Mouse (Mus musculus) neural tube, embryonic 12.5 days (tissue): ENCODE measurements around the gene Lrrc56. TPM values are rescaled to one million over a fixed set of nuclear protein-coding genes. Genes with fewer than 3 reads are reported as not detected.

Source experiments
- ATAC-seq: fragments of 200-750 bp; cut with Nextera tagmentation; 2 replicates; pipeline ENCODE4 v1.8.0; 2017; ENCODE audit warnings: low read depth, mild to moderate bottlenecking, moderate TSS enrichment, moderate library complexity; ENCODE audit not compliant: low FRiP score
- H3K27ac ChIP-seq: fragments of 300-500 bp; sonication (generic); 2 replicates; pipeline ENCODE4 v1.5.1; 2016
- H3K27me3 ChIP-seq: fragments of 300-500 bp; sonication (generic); replicated peaks from 2 replicates; pipeline ENCODE4 v1.6.1; 2016; ENCODE audit warnings: mild to moderate bottlenecking
- H3K36me3 ChIP-seq: fragments of 300-500 bp; sonication (generic); 2 replicates; pipeline ENCODE4 v1.6.1; 2016; ENCODE audit warnings: mild to moderate bottlenecking
- H3K4me1 ChIP-seq: fragments of 300-500 bp; sonication (generic); 2 replicates; pipeline ENCODE4 v1.6.1; 2016
- H3K4me2 ChIP-seq: fragments of 300-500 bp; sonication (generic); replicated peaks from 2 replicates; pipeline ENCODE4 v1.6.1; 2016; ENCODE audit warnings: mild to moderate bottlenecking
- H3K4me3 ChIP-seq: fragments of 300-500 bp; sonication (generic); 2 replicates; pipeline ENCODE4 v1.5.1; 2016
- H3K9ac ChIP-seq: fragments of 300-500 bp; sonication (generic); 2 replicates; pipeline ENCODE4 v1.6.1; 2016; ENCODE audit warnings: mild to moderate bottlenecking
- H3K9me3 ChIP-seq: fragments of 300-500 bp; sonication (generic); 2 replicates; pipeline ENCODE4 v1.6.1; 2016; ENCODE audit warnings: mild to moderate bottlenecking
- WGBS: fragments of 180-500 bp; shearing (Covaris S2); methylation state at CpG from one replicate; pipeline ENCODE4 v1.1.7; 2016; 5-methylcytosine and 5-hydroxymethylcytosine counted together
- polyA plus RNA-seq: library from polyadenylated mRNA; unstranded; fragments of >200 nt; fragmentation: Nextera tagmentation; extraction: Ambion mirVana; gene quantifications from 2 replicates; pipeline ENCODE4 v1.2.1, GENCODE M21; 2016

Lrrc56 gene
- polyA plus RNA-seq, 1 experiment from 2014 or later, result 11.2 TPM

DNA sequence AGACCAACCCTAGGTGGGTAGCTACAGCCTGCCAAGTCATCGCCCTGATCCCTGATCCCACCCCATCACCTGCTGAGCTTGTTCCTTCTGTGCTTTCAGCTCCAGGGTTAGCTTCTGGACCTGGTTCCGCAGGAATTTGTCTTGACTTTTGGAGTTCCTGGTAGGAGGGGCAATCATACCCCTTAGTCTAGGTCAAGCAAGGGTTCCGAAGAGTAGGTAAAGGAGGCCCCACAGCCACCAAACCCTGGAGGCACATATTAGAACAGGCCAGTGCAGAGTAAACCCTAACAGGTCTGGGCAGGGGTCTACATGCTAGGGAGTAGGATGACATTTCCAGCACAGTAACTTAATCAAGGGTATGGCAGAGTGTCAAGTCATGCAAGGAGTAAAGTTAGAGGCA is 19.2 kb downstream of the Lrrc56 start:
- Histone ChIP-seq H3K4me1 (peaks cover 32% of the 10 kb centered on the region), H3K4me2 (no peak overlapping the region), H3K36me3 (peaks cover 11% of the 10 kb centered on the region), H3K27ac (no peak overlapping the region), H3K4me3 (no peak overlapping the region), H3K27me3 (no peaks in the 10 kb centered on the region), H3K9me3 (no peaks in the 10 kb centered on the region), H3K9ac (no peak overlapping the region)
- 85% methylated on average over 3 of the region's 3 CpGs for WGBS
- no peak for ATAC-seq

DNA sequence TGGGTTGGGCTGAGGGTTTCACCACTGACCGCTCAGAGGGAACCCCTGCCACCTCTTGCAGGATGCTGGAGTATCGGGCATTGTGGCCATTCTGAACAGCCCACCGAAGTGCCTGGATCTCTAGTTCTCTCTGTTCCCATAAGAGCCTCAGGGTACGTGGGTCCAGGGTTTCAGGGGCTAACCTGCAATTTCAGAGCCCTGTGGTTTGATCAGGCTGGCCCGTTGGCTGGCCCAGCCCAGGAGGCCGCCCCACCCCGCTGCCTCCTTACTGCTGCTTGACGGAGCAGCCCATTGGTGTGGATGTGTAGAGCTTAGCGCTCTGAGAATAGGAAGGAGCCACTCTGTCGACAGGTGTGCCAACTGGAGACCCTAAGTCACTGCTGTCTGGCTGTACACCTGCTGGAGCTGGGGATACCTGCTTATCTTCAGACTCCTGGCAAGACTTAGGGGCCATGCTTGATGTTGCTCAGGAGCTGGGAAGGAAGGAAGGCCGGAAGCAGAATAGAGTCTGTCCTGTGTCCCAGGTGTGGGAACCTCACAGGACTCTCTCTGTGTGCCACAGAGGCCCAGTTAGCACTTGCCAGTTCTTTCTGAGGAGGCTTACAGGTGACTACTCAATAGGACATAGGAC is 19.8 kb downstream of the Lrrc56 start, which contains the start of gene Lmntd2:
Gene Lmntd2 (minus strand): TSS at position 476 of the 631 bp plus-strand sequence.
- no peaks in the 10 kb centered on the region for H3K27me3 ChIP-seq
- ATAC-seq, result no peak
- peak within 1 kb of the TSS; percentile 95 for H3K4me2 ChIP-seq
- no peaks in the 10 kb centered on the region for H3K9me3 ChIP-seq
- peaks cover 17% of the 10 kb centered on the region for H3K36me3 ChIP-seq
- peaks cover 32% of the 10 kb centered on the region for H3K4me1 ChIP-seq
- peak within 1 kb of the TSS; percentile 89 for H3K27ac ChIP-seq
- peak within 1 kb of the TSS; percentile 71 for H3K9ac ChIP-seq
- WGBS, result 95% methylated on average over 11 of the region's 11 CpGs
- peak within 1 kb of the TSS; percentile 76 for H3K4me3 ChIP-seq

DNA sequence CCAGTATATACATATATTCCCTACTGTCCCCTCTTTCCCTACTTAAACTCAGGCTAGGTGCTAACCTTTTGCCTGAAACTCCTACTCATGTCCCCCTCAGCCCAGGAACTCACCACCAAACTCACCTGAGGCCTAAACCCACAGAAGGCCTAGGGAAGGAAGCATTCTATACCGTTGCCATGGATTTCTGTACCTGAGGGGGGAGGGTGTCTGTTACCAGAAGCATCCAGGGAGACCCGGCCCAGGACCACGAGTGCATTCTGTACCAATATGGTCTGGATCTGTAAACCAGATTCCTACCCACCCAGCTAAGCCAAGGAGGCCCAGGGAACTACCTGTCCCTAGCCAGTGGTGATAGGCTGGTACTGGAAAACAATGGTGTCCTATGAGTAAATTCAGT is 20.4 kb downstream of the Lrrc56 start:
- Histone ChIP-seq H3K27ac (no peak overlapping the region; the same call in 1 of the 2 replicates), H3K4me1 (peaks cover 32% of the 10 kb centered on the region), H3K9ac (no peak overlapping the region), H3K4me2 (peak overlapping the region; percentile 95), H3K9me3 (no peaks in the 10 kb centered on the region), H3K27me3 (no peaks in the 10 kb centered on the region), H3K4me3 (no peak overlapping the region), H3K36me3 (peaks cover 17% of the 10 kb centered on the region)
- 72% methylated on average over 3 of the region's 3 CpGs for WGBS
- ATAC-seq, result no peak

DNA sequence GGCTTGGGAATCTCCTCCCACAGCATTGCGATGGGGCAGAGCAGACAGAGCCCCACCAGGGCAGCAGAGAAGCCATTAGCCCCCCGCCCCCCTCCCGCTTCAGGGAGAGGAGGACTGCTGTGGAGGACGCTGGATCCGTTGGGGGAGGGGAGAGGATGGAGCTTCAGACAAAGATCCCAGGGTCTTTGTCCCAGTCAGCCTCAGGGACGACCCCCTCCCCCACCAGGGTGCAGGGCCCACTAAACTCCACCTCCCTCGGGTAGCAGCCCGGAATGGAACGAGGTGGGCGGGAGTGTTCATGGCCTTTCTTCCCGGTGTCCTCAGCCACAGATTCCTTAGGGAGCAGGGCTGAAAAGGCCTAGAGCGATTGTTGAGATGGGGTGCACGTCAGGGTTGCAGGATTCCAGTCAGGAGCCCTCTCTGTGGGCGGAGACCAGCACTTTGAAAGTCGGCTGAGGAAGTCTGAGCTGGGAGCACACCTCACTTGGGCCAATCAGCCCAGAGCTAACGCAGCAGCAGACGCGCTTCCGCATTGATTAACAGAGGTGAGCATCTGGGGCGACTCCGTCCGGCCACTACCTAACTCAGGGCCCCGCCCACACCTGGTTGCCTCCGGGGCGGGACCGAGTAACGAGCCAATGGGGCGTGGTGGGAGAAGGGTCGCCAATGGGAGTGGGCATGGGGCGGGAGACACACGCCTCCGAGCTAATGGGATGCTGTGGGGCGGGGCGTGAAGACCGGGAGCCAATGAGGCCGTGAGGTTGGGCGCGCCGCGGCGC is 21.3 kb downstream of the Lrrc56 start, which contains the start of gene Rassf7:
Gene Rassf7 (plus strand): TSS at position 760 of the 779 bp plus-strand sequence.
- no peaks in the 10 kb centered on the region for H3K9me3 ChIP-seq
- peak within 1 kb of the TSS; percentile 89 for H3K27ac ChIP-seq
- peaks cover 32% of the 10 kb centered on the region for H3K4me1 ChIP-seq
- H3K9ac ChIP-seq, result peak within 1 kb of the TSS; percentile 71
- H3K36me3 ChIP-seq, result peaks cover 17% of the 10 kb centered on the region
- H3K27me3 ChIP-seq, result no peaks in the 10 kb centered on the region
- WGBS, result under 1% methylated on average over 41 of the region's 41 CpGs
- H3K4me2 ChIP-seq, result peak within 1 kb of the TSS; percentile 95
- H3K4me3 ChIP-seq, result peak within 1 kb of the TSS; percentile 76
- ATAC-seq, result peak; percentile 96

DNA sequence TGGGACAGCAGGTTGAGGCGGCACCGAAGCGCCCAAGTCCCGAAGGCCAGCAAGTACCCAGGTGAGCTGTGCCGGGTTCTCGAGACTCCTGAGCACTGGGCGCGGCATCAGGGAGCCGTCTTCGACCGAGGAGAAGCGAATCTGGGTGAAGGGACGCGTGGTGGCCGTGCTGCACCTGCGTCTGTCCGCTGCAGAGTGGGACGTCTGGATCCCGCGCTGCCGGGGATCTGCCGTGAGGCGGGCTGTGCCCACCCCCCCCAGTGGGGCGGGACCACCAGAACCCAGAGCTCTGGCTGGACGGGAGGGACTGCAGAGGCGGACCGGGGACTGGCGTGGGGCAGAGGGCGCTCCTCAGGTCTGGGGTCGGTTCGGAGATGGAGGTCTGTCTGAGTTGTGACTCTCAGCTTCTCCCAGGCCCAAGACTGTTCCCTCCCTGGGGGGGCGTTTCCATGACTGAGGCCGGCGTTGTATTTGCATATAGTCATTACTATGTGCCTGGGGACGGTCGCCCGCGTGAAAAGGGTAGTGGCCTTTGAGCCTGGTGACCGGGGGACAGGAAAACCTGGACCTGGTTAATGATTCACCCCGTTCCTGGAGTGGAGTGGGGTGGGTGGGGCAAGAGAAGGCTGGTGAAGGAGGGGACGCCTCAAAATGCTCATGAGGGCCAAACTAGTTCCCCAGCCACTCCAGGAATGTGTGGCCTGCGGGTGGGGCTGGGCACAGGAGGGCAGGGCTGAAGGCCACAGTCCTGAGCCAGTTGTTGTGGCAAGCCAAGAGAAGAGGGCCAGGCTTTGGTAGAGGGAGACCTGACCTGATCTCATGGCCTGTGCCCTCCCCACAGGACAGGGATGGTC is 22.1 kb downstream of the Lrrc56 start:
- H3K4me3 ChIP-seq, result peak overlapping the region; percentile 76
- under 1% methylated on average over 42 of the region's 42 CpGs for WGBS
- peak overlapping the region; percentile 71 for H3K9ac ChIP-seq
- H3K4me1 ChIP-seq, result peaks cover 37% of the 10 kb centered on the region
- peaks cover 17% of the 10 kb centered on the region for H3K36me3 ChIP-seq
- H3K27me3 ChIP-seq, result no peaks in the 10 kb centered on the region
- peak overlapping the region; percentile 95 for H3K4me2 ChIP-seq
- H3K9me3 ChIP-seq, result no peaks in the 10 kb centered on the region
- ATAC-seq, result peak; percentile 69
- H3K27ac ChIP-seq, result peak overlapping the region; percentile 53; the same call in 1 of the 2 replicates

DNA sequence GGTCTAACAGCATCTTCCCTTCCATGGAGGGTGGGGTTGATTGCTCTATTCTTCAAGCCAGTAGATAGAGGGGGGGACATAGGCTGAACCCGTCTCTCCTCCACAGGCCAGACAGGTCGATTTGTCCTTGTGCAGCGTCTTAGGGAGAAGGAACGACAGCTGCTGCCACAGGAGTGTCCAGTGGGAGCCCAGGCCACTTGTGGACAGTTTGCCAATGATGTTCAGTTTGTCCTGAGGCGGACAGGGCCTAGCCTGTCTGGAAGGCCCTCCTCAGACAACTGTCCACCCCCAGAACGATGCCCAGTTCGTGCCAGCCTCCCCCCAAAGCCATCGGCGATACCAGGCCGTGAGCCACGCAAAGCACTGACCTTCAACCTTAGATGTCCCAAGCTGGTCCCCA is 22.9 kb downstream of the Lrrc56 start:
- WGBS, result 93% methylated on average over 11 of the region's 11 CpGs
- H3K9ac ChIP-seq, result peak overlapping the region; percentile 71; the same call in 1 of the 2 replicates

DNA sequence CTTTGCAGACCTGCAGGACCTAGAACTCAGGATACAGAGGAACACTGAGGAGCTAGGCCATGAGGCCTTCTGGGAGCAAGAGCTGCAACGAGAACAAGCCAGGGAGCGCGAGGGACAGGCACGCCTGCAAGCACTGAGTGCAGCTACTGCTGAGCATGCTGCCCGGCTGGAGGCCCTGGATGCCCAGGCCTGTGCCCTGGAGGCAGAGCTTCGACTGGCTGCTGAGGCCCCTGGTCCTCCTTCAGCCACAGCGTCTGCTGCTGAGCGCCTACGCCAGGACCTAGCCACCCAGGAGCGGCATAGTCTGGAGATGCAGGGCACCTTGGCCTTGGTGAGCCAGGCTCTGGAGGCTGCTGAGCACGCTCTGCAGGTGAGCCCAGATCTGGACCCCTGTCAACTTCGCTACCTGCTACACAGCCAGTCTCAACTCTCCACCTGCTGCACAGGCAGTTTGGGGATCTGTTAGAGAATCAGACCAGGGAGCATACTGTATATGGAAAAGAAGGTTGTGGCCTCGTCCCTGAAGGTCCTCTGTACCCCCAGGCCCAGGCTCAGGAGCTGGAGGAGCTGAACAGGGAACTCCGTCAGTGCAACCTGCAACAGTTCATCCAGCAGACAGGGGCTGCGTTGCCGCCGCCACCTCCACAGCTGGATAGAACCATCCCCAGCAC is 23.5 kb downstream of the Lrrc56 start:
- Histone ChIP-seq H3K36me3 (peaks cover 17% of the 10 kb centered on the region), H3K27ac (no peak overlapping the region), H3K4me3 (no peak overlapping the region), H3K27me3 (no peaks in the 10 kb centered on the region), H3K4me2 (peak overlapping the region; percentile 95), H3K4me1 (peaks cover 47% of the 10 kb centered on the region), H3K9ac (no peak overlapping the region; the same call in 1 of the 2 replicates), H3K9me3 (no peaks in the 10 kb centered on the region)
- 93% methylated on average over 17 of the region's 17 CpGs for WGBS
- no peak for ATAC-seq

More for the DNA sequence above, 22.9 kb downstream of the Lrrc56 start:
- H3K4me1 ChIP-seq, result peaks cover 41% of the 10 kb centered on the region
- no peaks in the 10 kb centered on the region for H3K27me3 ChIP-seq
- peaks cover 17% of the 10 kb centered on the region for H3K36me3 ChIP-seq
- no peaks in the 10 kb centered on the region for H3K9me3 ChIP-seq
- no peak overlapping the region for H3K27ac ChIP-seq
- H3K4me3 ChIP-seq, result no peak overlapping the region; the same call in 1 of the 2 replicates
- no peak for ATAC-seq
- peak overlapping the region; percentile 95 for H3K4me2 ChIP-seq

DNA sequence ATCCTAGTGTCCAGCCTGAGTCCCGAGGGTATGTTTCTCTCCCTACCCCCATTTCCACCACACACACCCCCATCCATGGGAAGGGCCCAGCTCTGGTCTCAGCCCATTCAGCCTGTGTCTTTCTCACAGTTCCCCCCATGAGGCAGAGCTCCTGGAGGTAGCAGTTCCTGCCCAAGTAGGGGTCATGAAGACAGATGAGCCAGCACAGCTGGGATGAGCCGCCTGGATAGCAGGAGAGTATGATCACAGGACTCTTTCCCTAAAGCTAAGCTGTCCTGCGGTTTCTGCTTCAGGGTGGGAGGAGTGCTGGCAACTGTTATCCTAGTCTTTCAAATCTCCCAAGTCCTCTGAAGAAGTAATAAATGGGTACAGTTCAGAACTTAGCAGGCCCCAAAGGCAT is 24.2 kb downstream of the Lrrc56 start:
- H3K4me1 ChIP-seq, result peaks cover 47% of the 10 kb centered on the region
- no peak overlapping the region for H3K9ac ChIP-seq

DNA sequence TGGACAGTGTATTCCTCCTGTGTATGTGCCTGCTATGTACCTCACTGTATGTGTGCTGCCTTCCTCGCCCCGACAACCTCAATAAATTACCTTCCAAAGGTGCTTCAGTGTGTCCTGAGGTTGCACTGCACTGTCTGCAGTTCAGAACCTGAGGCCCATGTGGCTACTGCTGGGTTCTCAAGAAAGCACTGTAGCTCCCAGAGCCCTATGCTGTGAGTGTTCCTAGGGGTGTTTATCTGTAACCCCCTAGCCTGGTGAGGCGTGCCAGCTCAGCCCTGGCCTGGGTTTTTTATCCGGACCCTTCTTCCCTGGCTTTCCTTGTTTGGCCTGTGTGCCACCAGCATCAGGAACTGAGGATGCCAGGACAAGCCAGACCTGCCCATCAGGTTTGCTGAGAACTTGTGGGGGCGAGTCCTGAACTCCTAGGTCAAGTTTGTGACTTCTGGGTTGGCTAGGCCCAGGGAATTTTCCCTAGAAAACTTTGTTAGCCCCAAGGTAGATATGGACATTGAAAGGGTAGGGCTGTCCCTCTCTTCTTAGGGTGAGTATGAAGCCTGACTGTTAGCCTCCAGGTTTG is 24.7 kb downstream of the Lrrc56 start:
- no peak for ATAC-seq
- Histone ChIP-seq H3K9me3 (no peaks in the 10 kb centered on the region), H3K4me1 (peaks cover 47% of the 10 kb centered on the region), H3K27ac (no peak overlapping the region), H3K27me3 (no peaks in the 10 kb centered on the region), H3K36me3 (peaks cover 17% of the 10 kb centered on the region), H3K4me2 (no peak overlapping the region), H3K4me3 (no peak overlapping the region), H3K9ac (no peak overlapping the region)
- 87% methylated on average over 5 of the region's 5 CpGs for whole genome bisulfite sequencing

More for the DNA sequence above, 24.2 kb downstream of the Lrrc56 start:
- no peaks in the 10 kb centered on the region for H3K9me3 ChIP-seq
- H3K27ac ChIP-seq, result no peak overlapping the region
- 90% methylated on average over 3 of the region's 3 CpGs for WGBS
- H3K4me2 ChIP-seq, result no peak overlapping the region
- peaks cover 17% of the 10 kb centered on the region for H3K36me3 ChIP-seq
- no peak for ATAC-seq
- H3K27me3 ChIP-seq, result no peaks in the 10 kb centered on the region
- no peak overlapping the region for H3K4me3 ChIP-seq

DNA sequence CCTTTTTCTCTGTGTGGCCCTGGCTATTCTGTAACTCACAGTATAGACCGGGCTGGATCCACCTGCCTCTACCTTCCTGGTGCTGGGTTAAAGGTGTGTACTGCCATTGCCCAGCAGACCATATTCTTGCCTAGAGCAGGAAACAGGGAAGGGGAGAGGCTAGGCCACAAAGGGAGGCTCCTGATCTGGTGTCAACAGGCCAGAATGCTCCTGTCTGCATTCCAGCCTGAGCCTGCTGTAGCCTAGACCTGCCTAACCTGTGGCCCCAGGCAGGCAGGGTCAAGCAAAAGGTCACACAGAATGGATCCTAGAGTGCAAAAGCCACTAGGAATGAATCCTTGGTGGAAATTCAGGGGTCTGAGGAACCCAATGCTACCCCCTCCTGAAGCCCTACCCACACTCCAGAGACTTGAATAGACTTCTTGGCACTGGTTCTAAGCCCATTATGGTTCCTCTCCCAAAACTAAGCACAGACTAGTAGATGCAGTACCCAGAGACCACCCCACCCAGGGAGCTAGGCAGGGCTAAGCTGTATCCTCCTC is 25.7 kb downstream of the Lrrc56 start:
- Histone ChIP-seq H3K9ac (no peak overlapping the region), H3K4me2 (no peak overlapping the region), H3K27ac (no peak overlapping the region), H3K36me3 (peaks cover 17% of the 10 kb centered on the region), H3K4me1 (peaks cover 40% of the 10 kb centered on the region), H3K27me3 (no peaks in the 10 kb centered on the region), H3K9me3 (no peaks in the 10 kb centered on the region), H3K4me3 (no peak overlapping the region)
- no peak for ATAC-seq
- 100% methylated on average over 1 of the region's 1 CpGs for WGBS

DNA sequence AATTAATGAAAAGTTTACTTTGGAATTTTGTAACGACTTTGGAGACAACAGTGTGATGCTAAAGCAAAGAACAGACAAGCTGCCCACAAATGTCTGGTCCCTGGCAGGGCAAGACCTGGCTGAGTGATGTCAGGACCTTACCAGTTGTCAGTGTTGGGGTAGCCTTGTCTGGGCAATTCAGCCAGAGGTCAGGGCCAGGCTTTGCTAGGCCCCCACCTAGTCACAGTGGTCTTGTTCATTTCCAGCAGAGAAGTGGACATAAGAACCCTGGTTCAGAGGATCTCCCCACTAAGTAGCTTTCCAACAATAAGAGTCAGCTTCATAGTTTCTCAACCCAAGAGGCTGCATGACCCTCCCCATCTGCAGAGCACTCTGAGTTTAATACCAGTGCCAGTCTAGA is 26.4 kb downstream of the Lrrc56 start:
- Histone ChIP-seq H3K27me3 (no peaks in the 10 kb centered on the region), H3K36me3 (peaks cover 17% of the 10 kb centered on the region), H3K4me1 (peaks cover 33% of the 10 kb centered on the region), H3K9ac (no peak overlapping the region), H3K4me3 (no peak overlapping the region), H3K9me3 (no peaks in the 10 kb centered on the region), H3K27ac (no peak overlapping the region), H3K4me2 (peak overlapping the region; percentile 82; the same call in 1 of the 2 replicates)
- ATAC-seq, result no peak
- 79% methylated on average over 1 of the region's 1 CpGs for WGBS
